Mouse (Mus musculus): Measurements from ENCODE around the gene Chd6. TPM values are rescaled to one million over a fixed set of nuclear protein-coding genes. Genes with fewer than 3 reads are reported as not detected.
A peak's percentile ranks its signal among the peaks of the same experiment; 100 is the strongest.

Gene Chd6
- total RNA-seq, 2 experiments from 2014 or later = 49.0 to 85.3 TPM

DNA sequence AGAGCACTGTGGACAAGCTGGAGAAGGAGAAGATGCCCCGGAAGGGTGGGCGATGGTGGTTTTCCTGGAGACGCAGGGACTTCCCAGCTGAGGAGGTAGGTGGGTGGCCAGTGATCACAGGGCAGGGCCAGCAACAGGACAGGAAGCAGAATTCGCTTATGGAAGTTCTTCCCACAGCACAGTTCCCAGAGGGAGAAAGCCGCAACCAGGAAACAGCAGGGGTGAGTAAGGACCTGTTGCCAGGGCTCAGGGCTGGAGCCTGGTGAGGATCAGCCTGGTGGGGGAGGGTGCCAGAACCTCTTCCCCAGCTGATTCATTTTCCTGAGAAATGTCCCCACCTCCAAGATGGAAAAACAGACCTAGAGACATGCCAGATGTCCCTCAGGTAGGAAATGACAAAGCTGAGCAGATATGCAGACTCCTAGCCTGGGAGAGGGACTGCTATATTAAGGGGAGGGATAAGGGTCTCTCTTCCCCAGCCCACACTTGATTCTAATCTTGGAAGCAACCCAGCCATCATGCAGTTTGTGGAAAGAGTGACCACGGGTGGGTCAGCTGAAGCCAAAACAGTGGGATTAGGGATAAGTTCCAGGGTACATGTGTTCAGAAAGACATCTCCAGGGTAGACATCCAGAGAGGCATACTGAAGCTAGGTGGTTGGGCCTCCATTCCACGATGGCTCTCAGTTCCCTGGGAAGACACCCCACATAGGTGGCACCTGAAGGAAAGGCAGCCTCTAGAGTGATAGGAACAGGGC lies 207.0 kb downstream of the Chd6 start:
- intact Hi-C loops (cut with DNase I) = no loop called here
- peak in 1 of 2 experiments; percentile 20 for DNase-seq

Other genes with a start within 250 kb of the Chd6 start
- 10 to 100 TPM; 39.1 to 56.8 TPM for gene Zhx3, start 236.1 kb downstream of the Chd6 start, total RNA-seq (2021)
- gene Lpin3, start 228.4 kb downstream of the Chd6 start, total RNA-seq (2021) = 1 to 10 TPM; 2.3 to 5.1 TPM
- gene Emilin3, start 196.7 kb downstream of the Chd6 start, total RNA-seq (2021) = 10 to 100 TPM; 13.0 to 14.5 TPM